Mouse (Mus musculus): ENCODE measurements around the gene Rrp9. TPM values are rescaled to one million over a fixed set of nuclear protein-coding genes. Genes with fewer than 3 reads are reported as not detected.

Gene Rrp9
- polyA plus RNA-seq, 1 experiment = 109 TPM

DNA sequence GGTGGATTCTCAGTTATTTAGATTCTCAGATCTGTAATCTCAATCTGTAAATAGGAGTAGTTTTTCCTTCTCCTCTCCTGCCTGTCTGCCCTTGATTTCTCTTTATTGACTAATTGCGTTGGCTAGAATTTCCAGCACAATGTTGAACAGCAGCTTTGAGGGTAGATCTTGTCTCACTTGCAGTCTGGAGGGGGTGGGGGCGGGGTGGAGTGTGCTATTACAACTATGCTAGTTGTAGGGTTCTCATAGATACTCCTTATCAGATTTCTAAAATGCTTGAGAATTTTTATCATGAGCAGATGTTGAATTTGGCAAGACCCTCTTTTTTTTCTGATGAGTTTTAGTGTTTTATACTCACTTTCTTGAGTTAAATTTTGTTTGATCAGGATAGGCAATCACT, 43.7 kb downstream of the Rrp9 start:
- Histone ChIP-seq H3K79me3 (ENCODE audit: low read depth) (no peaks in the 10 kb centered on the region), H3ac (ENCODE audit: control insufficient read depth, insufficient read length, low read depth) (no peak overlapping the region), H3K4me3 (ENCODE audit: insufficient read depth, poor library complexity, severe bottlenecking) (no peak overlapping the region), H3K36me3 (ENCODE audit: control insufficient read depth, insufficient read depth) (no peaks in the 10 kb centered on the region), H3K27me3 (ENCODE audit: control insufficient read depth, insufficient read depth, insufficient read length) (peaks cover 33% of the 10 kb centered on the region), H3K79me2 (ENCODE audit: control insufficient read depth, insufficient read depth) (no peaks in the 10 kb centered on the region)
- no peak for TF ChIP-seq CTCF (IDR thresholded peaks at IDR 0.05; ENCODE audit: control insufficient read depth, insufficient read depth, insufficient read length)
- TF ChIP-seq USF1 (IDR thresholded peaks at IDR 0.05; ENCODE audit: low read depth) = no peak
- TF ChIP-seq FOSL1 (IDR thresholded peaks at IDR 0.05; ENCODE audit: insufficient read depth, low read length, poor library complexity, severe bottlenecking) = no peak
- no peak for TF ChIP-seq MYOD1 (IDR thresholded peaks at IDR 0.05; ENCODE audit: control insufficient read depth, insufficient read length, low read depth)
- no peak for TF ChIP-seq CEBPB (IDR thresholded peaks at IDR 0.05; ENCODE audit: low read depth)
- no peak for TF ChIP-seq MAX (IDR thresholded peaks at IDR 0.05)
- TF ChIP-seq MYOG (IDR thresholded peaks at IDR 0.05; ENCODE audit: control insufficient read depth, extremely low read depth, insufficient read length) = no peak

DNA sequence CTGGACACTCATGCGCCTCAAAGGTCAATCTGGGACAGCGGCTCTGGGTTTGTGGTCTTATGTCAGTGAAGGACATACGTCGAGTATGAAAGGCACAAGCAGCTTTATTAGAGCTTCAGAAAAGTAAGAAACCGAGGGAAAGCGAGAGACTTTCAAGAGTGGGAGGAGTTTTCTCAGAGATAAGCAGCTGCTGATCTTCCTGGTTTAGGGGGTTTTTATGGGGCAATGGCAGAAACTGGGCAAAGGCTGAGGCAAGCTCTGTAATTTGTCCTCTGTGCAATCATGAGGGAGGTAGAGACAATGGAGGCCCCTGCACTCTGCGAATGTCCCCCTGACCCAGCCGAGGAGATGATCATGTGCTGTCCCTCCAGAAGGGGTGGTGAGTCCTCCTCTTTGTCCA, 44.1 kb downstream of the Rrp9 start:
- H3K79me3 ChIP-seq (ENCODE audit: low read depth) = no peaks in the 10 kb centered on the region
- no peak for TF ChIP-seq MAX (IDR thresholded peaks at IDR 0.05)
- no peak for TF ChIP-seq CTCF (IDR thresholded peaks at IDR 0.05; ENCODE audit: control insufficient read depth, insufficient read depth, insufficient read length)
- TF ChIP-seq MYOD1 (IDR thresholded peaks at IDR 0.05; ENCODE audit: control insufficient read depth, insufficient read length, low read depth) = no peak
- TF ChIP-seq CEBPB (IDR thresholded peaks at IDR 0.05; ENCODE audit: low read depth) = no peak
- no peak for TF ChIP-seq MYOG (IDR thresholded peaks at IDR 0.05; ENCODE audit: control insufficient read depth, extremely low read depth, insufficient read length)
- TF ChIP-seq FOSL1 (IDR thresholded peaks at IDR 0.05; ENCODE audit: insufficient read depth, low read length, poor library complexity, severe bottlenecking) = no peak
- TF ChIP-seq USF1 (IDR thresholded peaks at IDR 0.05; ENCODE audit: low read depth) = no peak
- H3ac ChIP-seq (ENCODE audit: control insufficient read depth, insufficient read length, low read depth) = no peak overlapping the region
- no peak overlapping the region for H3K4me3 ChIP-seq (ENCODE audit: insufficient read depth, poor library complexity, severe bottlenecking)
- no peaks in the 10 kb centered on the region for H3K79me2 ChIP-seq (ENCODE audit: control insufficient read depth, insufficient read depth)
- H3K36me3 ChIP-seq (ENCODE audit: control insufficient read depth, insufficient read depth) = no peaks in the 10 kb centered on the region
- peaks cover 33% of the 10 kb centered on the region for H3K27me3 ChIP-seq (ENCODE audit: control insufficient read depth, insufficient read depth, insufficient read length)

DNA sequence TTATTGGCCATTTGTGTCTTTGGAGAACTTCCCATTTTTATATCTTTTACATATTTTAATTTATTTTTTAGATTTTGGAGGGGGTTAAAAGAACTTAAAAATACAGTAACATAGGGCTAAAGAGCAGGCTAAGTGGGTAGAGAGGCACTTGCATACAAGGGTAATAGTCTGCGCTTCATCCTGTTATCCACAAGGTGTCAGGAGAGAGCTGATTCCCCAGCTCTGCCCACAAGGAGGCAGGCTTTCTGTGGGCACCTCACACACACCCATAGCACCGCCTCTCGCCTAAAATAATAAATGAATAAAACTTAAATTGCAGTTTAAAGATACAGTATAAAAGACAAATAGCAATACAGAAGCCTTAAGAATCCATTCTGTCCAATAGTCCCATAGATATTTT, 56.1 kb downstream of the Rrp9 start:
- Histone ChIP-seq H3K36me3 (ENCODE audit: control insufficient read depth, insufficient read depth) (no peaks in the 10 kb centered on the region), H3K79me3 (ENCODE audit: low read depth) (no peaks in the 10 kb centered on the region), H3K27me3 (ENCODE audit: control insufficient read depth, insufficient read depth, insufficient read length) (peaks cover 17% of the 10 kb centered on the region), H3K79me2 (ENCODE audit: control insufficient read depth, insufficient read depth) (no peaks in the 10 kb centered on the region), H3ac (ENCODE audit: control insufficient read depth, insufficient read length, low read depth) (no peak overlapping the region), H3K4me3 (ENCODE audit: insufficient read depth, poor library complexity, severe bottlenecking) (no peak overlapping the region)
- TF ChIP-seq CTCF (IDR thresholded peaks at IDR 0.05; ENCODE audit: control insufficient read depth, insufficient read depth, insufficient read length) (peak; percentile 53), MYOG (IDR thresholded peaks at IDR 0.05; ENCODE audit: control insufficient read depth, extremely low read depth, insufficient read length) (no peak)

DNA sequence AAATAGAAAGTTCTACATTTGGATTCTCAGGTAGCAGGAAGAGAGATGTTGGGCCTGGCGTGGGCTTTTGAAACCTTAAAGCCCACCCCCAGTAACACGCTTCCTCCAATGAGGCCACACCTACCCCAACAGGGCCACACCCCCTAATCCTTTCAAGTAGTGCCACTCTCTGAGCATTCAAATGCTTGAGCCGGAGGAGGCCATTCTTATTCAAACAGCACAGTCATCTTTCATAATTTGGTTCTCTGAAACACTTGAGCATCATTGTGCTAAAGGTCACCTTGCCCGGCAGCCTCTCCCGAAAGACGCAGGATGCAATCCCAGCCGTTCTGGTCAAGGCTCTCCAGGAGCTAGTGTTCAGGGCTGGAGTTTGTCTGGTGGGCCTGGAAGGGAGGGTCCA, 58.5 kb downstream of the Rrp9 start:
- H3K4me3 ChIP-seq (ENCODE audit: insufficient read depth, poor library complexity, severe bottlenecking) = no peak overlapping the region
- H3K79me3 ChIP-seq (ENCODE audit: low read depth) = no peaks in the 10 kb centered on the region
- H3K36me3 ChIP-seq (ENCODE audit: control insufficient read depth, insufficient read depth) = no peaks in the 10 kb centered on the region
- H3K27me3 ChIP-seq (ENCODE audit: control insufficient read depth, insufficient read depth, insufficient read length) = peaks cover 7% of the 10 kb centered on the region
- H3K79me2 ChIP-seq (ENCODE audit: control insufficient read depth, insufficient read depth) = no peaks in the 10 kb centered on the region
- TF ChIP-seq MAX (IDR thresholded peaks at IDR 0.05) = no peak
- TF ChIP-seq CTCF (IDR thresholded peaks at IDR 0.05; ENCODE audit: control insufficient read depth, insufficient read depth, insufficient read length) = no peak
- TF ChIP-seq USF1 (IDR thresholded peaks at IDR 0.05; ENCODE audit: low read depth) = no peak
- TF ChIP-seq CEBPB (IDR thresholded peaks at IDR 0.05; ENCODE audit: low read depth) = no peak
- TF ChIP-seq MYOD1 (IDR thresholded peaks at IDR 0.05; ENCODE audit: control insufficient read depth, insufficient read length, low read depth) = no peak
- no peak for TF ChIP-seq FOSL1 (IDR thresholded peaks at IDR 0.05; ENCODE audit: insufficient read depth, low read length, poor library complexity, severe bottlenecking)
- TF ChIP-seq MYOG (IDR thresholded peaks at IDR 0.05; ENCODE audit: control insufficient read depth, extremely low read depth, insufficient read length) = no peak
- H3ac ChIP-seq (ENCODE audit: control insufficient read depth, insufficient read length, low read depth) = no peak overlapping the region

DNA sequence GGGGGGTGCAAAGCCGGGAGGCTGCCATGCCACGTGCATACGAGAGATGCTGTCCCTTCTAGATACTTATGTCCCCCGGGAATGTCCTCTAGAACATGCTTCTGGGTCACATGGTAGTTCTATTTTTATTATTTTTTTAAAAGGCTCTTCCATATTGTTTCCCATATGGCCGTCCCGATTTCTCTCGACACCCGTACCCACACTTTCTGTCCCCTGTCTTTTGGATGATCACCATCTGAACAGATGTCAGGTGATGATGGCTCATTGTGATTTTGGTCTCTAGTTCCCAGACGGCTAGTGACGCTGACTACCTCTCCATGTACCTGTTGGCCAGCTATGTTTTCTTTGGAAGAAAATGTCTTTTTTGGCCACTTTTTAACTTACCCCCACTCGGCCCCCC, 59.2 kb downstream of the Rrp9 start:
- H3ac ChIP-seq (ENCODE audit: control insufficient read depth, insufficient read length, low read depth) = no peak overlapping the region
- no peaks in the 10 kb centered on the region for H3K36me3 ChIP-seq (ENCODE audit: control insufficient read depth, insufficient read depth)
- H3K4me3 ChIP-seq (ENCODE audit: insufficient read depth, poor library complexity, severe bottlenecking) = no peak overlapping the region
- H3K79me2 ChIP-seq (ENCODE audit: control insufficient read depth, insufficient read depth) = no peaks in the 10 kb centered on the region
- H3K79me3 ChIP-seq (ENCODE audit: low read depth) = no peaks in the 10 kb centered on the region
- H3K27me3 ChIP-seq (ENCODE audit: control insufficient read depth, insufficient read depth, insufficient read length) = peaks cover 7% of the 10 kb centered on the region
- TF ChIP-seq CTCF (IDR thresholded peaks at IDR 0.05; ENCODE audit: control insufficient read depth, insufficient read depth, insufficient read length) = no peak
- TF ChIP-seq MYOD1 (IDR thresholded peaks at IDR 0.05; ENCODE audit: control insufficient read depth, insufficient read length, low read depth) = no peak
- no peak for TF ChIP-seq FOSL1 (IDR thresholded peaks at IDR 0.05; ENCODE audit: insufficient read depth, low read length, poor library complexity, severe bottlenecking)
- no peak for TF ChIP-seq MAX (IDR thresholded peaks at IDR 0.05)
- no peak for TF ChIP-seq MYOG (IDR thresholded peaks at IDR 0.05; ENCODE audit: control insufficient read depth, extremely low read depth, insufficient read length)
- no peak for TF ChIP-seq USF1 (IDR thresholded peaks at IDR 0.05; ENCODE audit: low read depth)
- TF ChIP-seq CEBPB (IDR thresholded peaks at IDR 0.05; ENCODE audit: low read depth) = no peak

Other genes starting within 250 kb of the Rrp9 start
- gene Alas1, start 227.3 kb upstream of the Rrp9 start, polyA plus RNA-seq (2012; fragmentation: generic; extraction: Trizol) = 81.3 TPM
- gene Poc1a, start 194.9 kb upstream of the Rrp9 start, polyA plus RNA-seq (2012; fragmentation: generic; extraction: Trizol) = 20.6 TPM
- 11.0 TPM for gene Dusp7, start 107.3 kb upstream of the Rrp9 start, polyA plus RNA-seq (2012; fragmentation: generic; extraction: Trizol)
- gene Rpl29, start 46.5 kb upstream of the Rrp9 start, polyA plus RNA-seq (2012; fragmentation: generic; extraction: Trizol) = 72.9 TPM
- gene Acy1, start 37.6 kb upstream of the Rrp9 start, polyA plus RNA-seq (2012; fragmentation: generic; extraction: Trizol) = 21.4 TPM
- 6.1 TPM for gene Abhd14b, start 28.5 kb upstream of the Rrp9 start, polyA plus RNA-seq (2012; fragmentation: generic; extraction: Trizol)
- gene Abhd14a, start 28.3 kb upstream of the Rrp9 start, polyA plus RNA-seq (2012; fragmentation: generic; extraction: Trizol) = 18.4 TPM
- 294 TPM for gene Pcbp4, start 22.7 kb upstream of the Rrp9 start, polyA plus RNA-seq (2012; fragmentation: generic; extraction: Trizol)
- 0.29 TPM for gene Gpr62, start 10.0 kb upstream of the Rrp9 start, polyA plus RNA-seq (2012; fragmentation: generic; extraction: Trizol)
- gene Parp3, start 986 bp downstream of the Rrp9 start, polyA plus RNA-seq (2012; fragmentation: generic; extraction: Trizol) = 26.8 TPM
- 0.08 TPM for gene Iqcf1, start 24.0 kb downstream of the Rrp9 start, polyA plus RNA-seq (2012; fragmentation: generic; extraction: Trizol)
- not detected for gene Iqcf5, start 38.6 kb downstream of the Rrp9 start, polyA plus RNA-seq (2012; fragmentation: generic; extraction: Trizol)
- gene Iqcf3, start 85.7 kb downstream of the Rrp9 start, polyA plus RNA-seq (2012; fragmentation: generic; extraction: Trizol) = not detected
- gene Iqcf4, start 95.0 kb downstream of the Rrp9 start, polyA plus RNA-seq (2012; fragmentation: generic; extraction: Trizol) = not detected
- not detected for gene Iqcf6, start 150.6 kb downstream of the Rrp9 start, polyA plus RNA-seq (2012; fragmentation: generic; extraction: Trizol)
- not detected for gene Grm2, start 180.1 kb downstream of the Rrp9 start, polyA plus RNA-seq (2012; fragmentation: generic; extraction: Trizol)
- 79.0 TPM for gene Tex264, start 210.0 kb downstream of the Rrp9 start, polyA plus RNA-seq (2012; fragmentation: generic; extraction: Trizol)

All from C2C12 (cell line).